Mouse (Mus musculus) megakaryocyte-erythroid progenitor cell, adult 5-6 weeks (primary cell): ENCODE data around the gene Fosl1. TPM values are rescaled to one million over a fixed set of nuclear protein-coding genes. Genes with fewer than 3 reads are reported as not detected.
"Not testable (repeated sequence)": the region's sequence is repeated elsewhere in the genome, so short reads cannot be mapped to it uniquely, and the experiment has no call there.

ENCODE experiments used
- ATAC-seq: replicated peaks from 2 replicates; pipeline ENCODE4 v1.8.0; 2016; ENCODE audit warnings: mild to moderate bottlenecking, inconsistent platforms; ENCODE audit not compliant: severe bottlenecking, poor library complexity, low FRiP score, low TSS enrichment
- total RNA-seq, 2 experiments: library from RNA; stranded (forward) in 1 of 2; stranded (reverse) in 1 of 2; fragments of 200-1000, 215-1000 nt in 1 of 2; fragments of >200 nt in 1 of 2; fragmentation: Nextera tagmentation in 1 of 2; gene quantifications; 2 replicates each; pipeline ENCODE4 v1.2.3; 2014 to 2017

Gene Fosl1
- total RNA-seq, 2 experiments from 2014 or later: 0.66 to 1.9 TPM

DNA sequence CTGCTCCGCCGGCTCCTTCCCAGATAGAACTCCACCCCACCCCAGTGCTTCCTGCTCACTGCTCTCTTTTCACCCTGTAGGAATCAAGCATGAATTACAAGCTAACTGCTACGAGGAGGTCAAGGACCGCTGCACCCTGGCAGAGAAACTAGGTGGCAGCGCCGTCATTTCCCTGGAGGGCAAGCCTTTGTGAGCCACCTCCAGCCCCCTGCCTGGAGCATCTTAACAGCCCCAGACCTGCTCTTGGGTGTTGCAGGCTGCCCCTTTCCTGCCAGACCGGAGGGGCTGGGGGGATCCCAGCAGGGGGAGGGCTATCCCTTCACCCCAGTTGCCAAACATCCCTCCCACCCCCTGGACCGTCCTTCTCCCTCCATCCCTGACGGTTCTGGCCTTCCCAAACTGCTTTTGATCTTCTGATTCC is 46.0 kb downstream of the Fosl1 start:
- not testable (repeated sequence) for ATAC-seq

DNA sequence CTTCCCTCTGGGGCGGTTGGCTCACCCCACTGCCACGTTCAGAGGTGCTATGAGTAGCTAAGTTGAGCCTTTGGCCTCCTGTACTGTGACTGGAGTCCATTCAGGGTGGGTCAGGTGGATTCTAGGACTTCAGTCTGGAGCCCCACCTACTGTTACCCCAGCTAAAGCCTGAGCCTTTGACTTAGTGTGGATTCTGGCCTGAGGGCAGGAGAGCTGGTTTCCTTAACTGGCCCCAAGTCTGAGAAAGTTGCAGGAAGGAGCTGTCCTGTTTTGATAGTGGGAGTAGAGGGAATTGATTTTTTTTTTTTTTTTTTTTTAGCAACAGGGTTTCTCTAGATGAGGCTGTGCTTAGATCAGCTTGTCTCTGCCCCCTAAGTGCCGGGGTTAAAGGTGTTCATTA is 47.0 kb downstream of the Fosl1 start:
- no peak for ATAC-seq

DNA sequence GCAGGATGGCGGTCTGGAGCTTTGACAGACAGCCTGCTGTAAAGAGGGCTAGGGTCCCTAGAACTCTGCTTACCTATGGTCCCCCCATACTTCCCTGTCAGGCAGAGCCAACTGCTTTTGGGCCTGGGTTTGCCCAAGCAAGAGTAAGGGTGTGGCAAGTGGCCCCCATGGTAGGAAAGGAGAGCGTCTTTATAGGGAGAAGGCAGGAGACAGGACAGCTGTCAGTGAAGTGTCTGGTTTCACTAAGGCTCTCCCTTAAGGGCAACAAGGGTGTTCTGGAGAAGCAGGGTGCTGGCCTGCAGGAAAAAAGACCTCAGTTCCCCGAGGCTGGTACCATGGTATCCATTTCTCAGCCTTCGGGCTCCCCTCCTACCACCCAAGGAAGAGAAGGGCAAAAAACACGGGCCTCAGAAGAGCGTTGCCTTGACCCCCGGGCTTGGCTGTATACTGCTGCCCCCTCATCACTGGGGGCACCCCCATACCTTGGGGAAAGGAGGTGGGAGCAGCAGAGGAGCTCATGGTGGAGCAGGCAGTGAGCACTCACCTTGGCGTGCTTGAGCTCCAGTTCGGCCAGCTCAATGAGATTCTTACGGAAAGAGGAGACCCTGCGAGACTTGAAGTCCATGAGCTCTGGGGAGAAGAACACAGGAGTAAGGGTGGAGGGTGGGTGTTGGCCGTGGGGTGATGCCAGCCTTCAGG is 48.2 kb downstream of the Fosl1 start:
- ATAC-seq: no peak

DNA sequence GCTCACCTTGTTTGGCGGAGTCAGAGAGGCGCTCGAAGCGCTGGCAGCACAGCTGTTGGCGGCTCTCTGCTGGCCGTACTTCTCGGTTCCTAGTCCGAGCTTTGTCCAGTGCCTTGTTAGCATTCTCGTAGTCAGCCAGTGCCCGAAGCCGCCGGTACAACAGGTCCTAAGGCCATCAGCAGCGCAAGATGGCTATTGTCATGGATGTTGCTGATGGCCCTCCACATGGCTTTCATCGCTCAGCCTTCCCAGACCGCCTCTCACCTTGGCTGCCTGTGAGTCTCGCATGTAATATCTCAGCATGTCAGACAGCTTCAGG is 48.7 kb downstream of the Fosl1 start:
- no peak for ATAC-seq

DNA sequence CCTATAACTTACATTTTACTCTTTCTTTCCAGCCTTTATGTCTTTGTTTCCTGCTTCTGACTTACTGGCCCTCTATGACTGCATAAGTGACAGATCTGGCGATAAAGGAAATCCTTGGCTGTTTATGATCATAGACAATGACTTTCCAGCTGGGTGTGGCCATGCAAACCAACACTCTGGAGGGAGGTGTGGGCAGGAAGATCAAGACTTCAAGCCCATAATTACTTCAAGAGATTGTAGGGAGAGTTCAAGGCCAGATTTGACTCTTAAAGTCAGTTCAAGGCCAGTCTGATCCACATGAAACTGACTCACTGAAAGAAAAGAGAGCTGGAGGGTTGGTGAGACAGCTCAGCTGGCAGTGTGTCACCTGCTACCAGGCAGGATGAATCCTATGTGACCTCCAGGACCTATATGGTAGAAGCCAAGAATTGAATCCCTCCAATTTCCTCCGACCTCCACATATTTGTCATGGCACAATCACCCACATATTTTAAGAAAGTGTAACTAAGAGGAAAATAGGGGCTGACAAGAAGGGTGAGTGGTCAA is 53.1 kb downstream of the Fosl1 start:
- ATAC-seq: no peak

DNA sequence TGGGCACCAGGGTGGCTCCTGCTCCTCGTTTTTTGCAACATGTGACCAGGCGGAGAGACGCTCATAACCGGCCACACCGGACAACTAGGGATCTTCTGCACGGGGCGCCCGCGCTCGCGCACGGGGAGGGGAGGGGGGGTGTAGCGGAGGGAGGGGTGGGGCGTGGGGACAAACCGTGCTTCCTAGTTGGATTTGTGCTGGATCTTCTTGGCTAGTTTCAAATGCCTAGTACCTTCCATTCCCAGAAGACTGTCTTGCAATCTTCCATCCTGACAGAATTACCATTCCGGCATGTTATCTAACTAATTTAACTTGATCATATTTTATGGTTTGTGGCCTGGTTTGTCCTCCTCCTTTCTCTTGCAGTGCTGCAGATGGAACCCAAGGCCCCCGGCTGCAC is 56.3 kb downstream of the Fosl1 start, which contains the start of gene 1700020D05Rik:
1700020D05Rik (minus strand) TSS at position 101 of the 400 bp plus-strand sequence.
- no peak for ATAC-seq

Other genes starting within 250 kb of the Fosl1 start
- 44.9 and 52.2 TPM in 2 replicates for gene Pacs1, start 174.4 kb upstream of the Fosl1 start, total RNA-seq (2014; fragmentation: Nextera tagmentation)
- 10.1 and 12.4 TPM in 2 replicates for gene Pacs1, start 174.4 kb upstream of the Fosl1 start, total RNA-seq (2017)
- 181 and 235 TPM in 2 replicates for gene Sf3b2, start 152.1 kb upstream of the Fosl1 start, total RNA-seq (2014; fragmentation: Nextera tagmentation)
- gene Sf3b2, start 152.1 kb upstream of the Fosl1 start, total RNA-seq (2017): 274 and 277 TPM in 2 replicates
- not detected in 2 replicates for gene Gal3st3, start 149.2 kb upstream of the Fosl1 start, total RNA-seq (2014; fragmentation: Nextera tagmentation)
- not detected in 2 replicates for gene Gal3st3, start 149.2 kb upstream of the Fosl1 start, total RNA-seq (2017)
- gene Catsper1, start 111.8 kb upstream of the Fosl1 start, total RNA-seq (2014; fragmentation: Nextera tagmentation): not detected in 2 replicates
- gene Catsper1, start 111.8 kb upstream of the Fosl1 start, total RNA-seq (2017): not detected in 2 replicates
- not detected in 2 replicates for gene Cst6, start 98.0 kb upstream of the Fosl1 start, total RNA-seq (2014; fragmentation: Nextera tagmentation)
- not detected in 2 replicates for gene Cst6, start 98.0 kb upstream of the Fosl1 start, total RNA-seq (2017)
- gene Eif1ad, start 80.8 kb upstream of the Fosl1 start, total RNA-seq (2014; fragmentation: Nextera tagmentation): 50.1 and 56.4 TPM in 2 replicates
- gene Eif1ad, start 80.8 kb upstream of the Fosl1 start, total RNA-seq (2017): 54.6 and 60.4 TPM in 2 replicates
- gene Banf1, start 80.4 kb upstream of the Fosl1 start, total RNA-seq (2014; fragmentation: Nextera tagmentation): 502 and 521 TPM in 2 replicates
- 59.8 and 86.9 TPM in 2 replicates for gene Banf1, start 80.4 kb upstream of the Fosl1 start, total RNA-seq (2017)
- gene Sart1, start 58.8 kb upstream of the Fosl1 start, total RNA-seq (2014; fragmentation: Nextera tagmentation): 59.4 and 92.4 TPM in 2 replicates
- 82.3 and 123 TPM in 2 replicates for gene Sart1, start 58.8 kb upstream of the Fosl1 start, total RNA-seq (2017)
- gene Tsga10ip, start 45.0 kb upstream of the Fosl1 start, total RNA-seq (2014; fragmentation: Nextera tagmentation): not detected in 2 replicates
- not detected in 2 replicates for gene Tsga10ip, start 45.0 kb upstream of the Fosl1 start, total RNA-seq (2017)
- gene Drap1, start 22.6 kb upstream of the Fosl1 start, total RNA-seq (2014; fragmentation: Nextera tagmentation): 167 and 178 TPM in 2 replicates
- 102 and 143 TPM in 2 replicates for gene Drap1, start 22.6 kb upstream of the Fosl1 start, total RNA-seq (2017)
- gene AI837181, start 22.4 kb upstream of the Fosl1 start, total RNA-seq (2014; fragmentation: Nextera tagmentation): 33.1 and 34.7 TPM in 2 replicates
- 5.7 and 11.1 TPM in 2 replicates for gene AI837181, start 22.4 kb upstream of the Fosl1 start, total RNA-seq (2017)
- 2.6 and 2.9 TPM in 2 replicates for gene Ccdc85b, start 10.3 kb downstream of the Fosl1 start, total RNA-seq (2014; fragmentation: Nextera tagmentation)
- gene Ccdc85b, start 10.3 kb downstream of the Fosl1 start, total RNA-seq (2017): 2.1 and 2.5 TPM in 2 replicates
- 54.4 and 96.5 TPM in 2 replicates for gene Fibp, start 13.1 kb downstream of the Fosl1 start, total RNA-seq (2014; fragmentation: Nextera tagmentation)
- gene Fibp, start 13.1 kb downstream of the Fosl1 start, total RNA-seq (2017): 40.7 and 51.8 TPM in 2 replicates
- 4.9 and 10.5 TPM in 2 replicates for gene Ctsw, start 21.0 kb downstream of the Fosl1 start, total RNA-seq (2014; fragmentation: Nextera tagmentation)
- gene Ctsw, start 21.0 kb downstream of the Fosl1 start, total RNA-seq (2017): 0.53 and 8.4 TPM in 2 replicates
- 2.3 TPM in 1 of 2 replicates, not detected in the other for gene Efemp2, start 26.4 kb downstream of the Fosl1 start, total RNA-seq (2014; fragmentation: Nextera tagmentation)
- gene Efemp2, start 26.4 kb downstream of the Fosl1 start, total RNA-seq (2017): not detected in 2 replicates
- 24.6 and 40.6 TPM in 2 replicates for gene Mus81, start 40.9 kb downstream of the Fosl1 start, total RNA-seq (2014; fragmentation: Nextera tagmentation)
- 6.4 and 11.4 TPM in 2 replicates for gene Mus81, start 40.9 kb downstream of the Fosl1 start, total RNA-seq (2017)
- 862 and 969 TPM in 2 replicates for gene Cfl1, start 42.9 kb downstream of the Fosl1 start, total RNA-seq (2014; fragmentation: Nextera tagmentation)
- 783 and 1,100 TPM in 2 replicates for gene Cfl1, start 42.9 kb downstream of the Fosl1 start, total RNA-seq (2017)
- gene 1700020D05Rik, start 56.2 kb downstream of the Fosl1 start, total RNA-seq (2014; fragmentation: Nextera tagmentation): 1.6 and 4.6 TPM in 2 replicates
- gene 1700020D05Rik, start 56.2 kb downstream of the Fosl1 start, total RNA-seq (2017): 0.88 TPM in 1 of 2 replicates, not detected in the other
- gene Snx32, start 63.0 kb downstream of the Fosl1 start, total RNA-seq (2014; fragmentation: Nextera tagmentation): 6.6 TPM in 2 replicates
- gene Snx32, start 63.0 kb downstream of the Fosl1 start, total RNA-seq (2017): 0.61 and 4.6 TPM in 2 replicates
- not detected in 2 replicates for gene Ovol1, start 113.1 kb downstream of the Fosl1 start, total RNA-seq (2014; fragmentation: Nextera tagmentation)
- not detected in 2 replicates for gene Ovol1, start 113.1 kb downstream of the Fosl1 start, total RNA-seq (2017)
- gene Ap5b1, start 120.5 kb downstream of the Fosl1 start, total RNA-seq (2014; fragmentation: Nextera tagmentation): 4.0 and 5.5 TPM in 2 replicates
- gene Ap5b1, start 120.5 kb downstream of the Fosl1 start, total RNA-seq (2017): 1.4 and 4.3 TPM in 2 replicates
- gene Rnaseh2c, start 154.3 kb downstream of the Fosl1 start, total RNA-seq (2014; fragmentation: Nextera tagmentation): 173 and 247 TPM in 2 replicates
- gene Rnaseh2c, start 154.3 kb downstream of the Fosl1 start, total RNA-seq (2017): 72.8 and 97.8 TPM in 2 replicates
- 46.2 and 55.6 TPM in 2 replicates for gene Kat5, start 162.7 kb downstream of the Fosl1 start, total RNA-seq (2014; fragmentation: Nextera tagmentation)
- gene Kat5, start 162.7 kb downstream of the Fosl1 start, total RNA-seq (2017): 60.7 and 86.1 TPM in 2 replicates
- 64.8 and 66.0 TPM in 2 replicates for gene Rela, start 189.9 kb downstream of the Fosl1 start, total RNA-seq (2014; fragmentation: Nextera tagmentation)
- 36.1 and 49.7 TPM in 2 replicates for gene Rela, start 189.9 kb downstream of the Fosl1 start, total RNA-seq (2017)
- gene Sipa1, start 216.2 kb downstream of the Fosl1 start, total RNA-seq (2014; fragmentation: Nextera tagmentation): 44.7 and 51.2 TPM in 2 replicates
- 16.4 and 16.5 TPM in 2 replicates for gene Sipa1, start 216.2 kb downstream of the Fosl1 start, total RNA-seq (2017)
- gene Map3k11, start 241.2 kb downstream of the Fosl1 start, total RNA-seq (2014; fragmentation: Nextera tagmentation): 17.8 and 18.3 TPM in 2 replicates
- gene Map3k11, start 241.2 kb downstream of the Fosl1 start, total RNA-seq (2017): 10.9 and 15.8 TPM in 2 replicates
- 55.8 and 72.0 TPM in 2 replicates for gene Pcnx3, start 241.4 kb downstream of the Fosl1 start, total RNA-seq (2014; fragmentation: Nextera tagmentation)
- 8.2 and 14.4 TPM in 2 replicates for gene Pcnx3, start 241.4 kb downstream of the Fosl1 start, total RNA-seq (2017)